Mouse (Mus musculus) testis, adult 2 months (tissue): Measurements from ENCODE around the gene Cnp.
"Not testable (repeated sequence)": the region's sequence is repeated elsewhere in the genome, so short reads cannot be mapped to it uniquely, and the experiment has no call there.

Experiments
- CTCF ChIP-seq: fragments of 200-500 bp; IDR thresholded peaks from 2 replicates; pipeline ENCODE4 v1.5.1; 2012; ENCODE audit warnings: low read depth, mild to moderate bottlenecking, inconsistent platforms, low read length, moderate library complexity; ENCODE audit not compliant: control insufficient read depth, insufficient read depth, insufficient replicate concordance
- POLR2A ChIP-seq: fragments of 200-500 bp; IDR thresholded peaks from 2 replicates; pipeline ENCODE4 v1.6.1; 2012; ENCODE audit warnings: low read depth, mild to moderate bottlenecking, inconsistent platforms, low read length, moderate library complexity; ENCODE audit not compliant: control insufficient read depth

GRCm38 (mm10) chr11:100582413-100582812 is 7.7 kb downstream of the Cnp start:
- TF ChIP-seq CTCF, POLR2A: not testable (repeated sequence)
